Mouse (Mus musculus): ENCODE measurements at regions not wholly inside any gene's neighbourhood (a gene's known extent, or its start where the extent isn't known, plus 50 kb on each side); places are given as distances from the start of the nearest gene placed in this dataset.

GRCm38 (mm10) chr15:43609901-43610300 lies 3475.7 kb downstream of the 9330182O14Rik start:
- TF ChIP-seq POLR2A (IDR thresholded peaks at IDR 0.05; ENCODE audit: borderline replicate concordance, insufficient read depth, low read length): no peak
- TF ChIP-seq CTCF (IDR thresholded peaks at IDR 0.05; ENCODE audit: borderline replicate concordance, insufficient read depth, low read depth, low read length): no peak

Measured in cerebellum, adult 2 months (tissue).